Mouse (Mus musculus) left cerebral cortex, postnatal 14 days (tissue): ENCODE measurements around the gene Pla1a. TPM values are rescaled to one million over a fixed set of nuclear protein-coding genes. Genes with fewer than 3 reads are reported as not detected.
A peak's percentile ranks its signal among the peaks of the same experiment; 100 is the strongest.
"Not testable (repeated sequence)": the region's sequence is repeated elsewhere in the genome, so short reads cannot be mapped to it uniquely, and the experiment has no call there.

Experiments
- DNase-seq, 2 experiments: peaks; one replicate each; pipeline ENCODE4 v3.0.0; 2021 to 2022; ENCODE audit warnings: low spot score in 2 of 2, mixed read lengths in 1 of 2
- intact Hi-C: fragments of 180-260 bp; cut with DNase I; formaldehyde crosslinking; loops from one replicate; pipeline ENCODE4 v1.15.1; 2025
- total RNA-seq, 2 experiments: library from RNA; stranded (reverse); gene quantifications; 2 replicates each; pipeline ENCODE4 v1.2.3; 2021

Pla1a gene
- total RNA-seq, 2 experiments from 2014 or later: 0.57 to 1.3 TPM

DNA sequence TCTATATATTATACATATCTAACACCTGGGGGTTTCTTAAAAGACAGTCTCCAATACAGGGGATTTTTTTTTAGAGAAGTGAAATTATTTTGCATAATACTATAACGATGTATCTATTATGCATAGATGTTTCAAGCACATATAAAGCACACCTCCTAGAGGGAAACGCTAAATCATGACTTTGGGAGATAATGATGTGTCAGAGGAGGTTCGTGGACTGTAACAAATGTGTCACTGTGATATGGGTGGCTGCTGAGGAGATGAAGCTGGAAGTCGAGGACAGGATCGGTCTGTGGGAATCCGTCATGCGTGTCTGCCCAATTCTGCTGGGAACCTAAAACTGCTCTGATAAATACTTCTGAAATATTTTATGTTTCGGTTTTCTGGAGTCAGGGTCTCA lies 28.8 kb upstream of the Pla1a start:
- no peak for DNase-seq
- intact Hi-C loops: no loop called here

DNA sequence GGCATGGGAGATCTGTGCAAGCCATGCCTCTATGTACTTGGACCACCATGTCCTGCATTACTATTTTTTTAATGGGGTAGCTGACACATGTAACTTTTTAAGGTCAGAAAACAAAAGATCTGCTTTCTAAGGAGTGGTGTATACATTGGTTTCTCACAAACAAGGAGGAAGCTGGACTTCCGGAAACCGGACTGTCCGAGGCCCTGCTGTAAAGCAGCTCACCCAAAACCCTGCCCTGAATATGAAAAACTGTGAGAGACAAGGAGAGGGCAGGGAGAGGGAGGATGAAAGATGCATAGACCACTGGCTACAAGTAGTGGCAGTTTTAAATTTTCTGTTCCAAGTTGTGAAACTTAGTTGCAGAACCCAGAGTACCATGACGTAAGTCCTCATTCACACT lies 27.0 kb upstream of the Pla1a start:
- no peak for DNase-seq
- intact Hi-C loops: no loop called here

DNA sequence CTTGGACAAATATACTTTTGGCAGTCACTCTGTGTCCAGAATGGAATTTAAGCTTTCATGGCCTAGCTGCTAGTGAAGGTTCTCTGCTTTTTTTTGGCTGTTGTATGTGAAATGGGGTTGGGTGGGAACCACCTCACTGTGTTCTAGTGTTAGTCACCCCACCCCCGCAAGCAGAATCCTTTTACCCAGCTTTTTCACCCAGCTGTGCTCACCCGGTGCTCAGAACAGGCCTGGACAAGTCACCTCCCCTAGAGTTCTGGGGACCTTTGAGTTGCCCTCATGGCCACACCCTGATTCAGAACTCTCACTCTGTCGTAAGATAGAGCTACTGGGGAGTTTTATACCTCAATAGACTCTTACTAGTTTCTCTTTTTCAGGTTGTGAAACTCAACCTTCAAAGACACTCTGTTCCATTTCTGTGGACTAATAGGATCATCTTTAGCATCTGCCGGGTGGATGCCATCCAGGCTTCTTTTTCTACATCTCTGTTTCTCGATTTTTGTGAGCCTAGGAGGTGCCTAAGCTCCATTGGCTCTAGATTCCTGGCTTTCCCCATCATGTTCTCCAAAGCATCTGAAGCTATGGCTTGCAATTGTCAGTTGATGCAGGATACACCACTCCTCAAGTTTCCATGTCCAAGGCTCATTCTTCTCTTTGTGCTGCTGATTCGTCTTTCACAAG lies 25.8 kb upstream of the Pla1a start:
- intact Hi-C loops: no loop called here
- DNase-seq: no peak

DNA sequence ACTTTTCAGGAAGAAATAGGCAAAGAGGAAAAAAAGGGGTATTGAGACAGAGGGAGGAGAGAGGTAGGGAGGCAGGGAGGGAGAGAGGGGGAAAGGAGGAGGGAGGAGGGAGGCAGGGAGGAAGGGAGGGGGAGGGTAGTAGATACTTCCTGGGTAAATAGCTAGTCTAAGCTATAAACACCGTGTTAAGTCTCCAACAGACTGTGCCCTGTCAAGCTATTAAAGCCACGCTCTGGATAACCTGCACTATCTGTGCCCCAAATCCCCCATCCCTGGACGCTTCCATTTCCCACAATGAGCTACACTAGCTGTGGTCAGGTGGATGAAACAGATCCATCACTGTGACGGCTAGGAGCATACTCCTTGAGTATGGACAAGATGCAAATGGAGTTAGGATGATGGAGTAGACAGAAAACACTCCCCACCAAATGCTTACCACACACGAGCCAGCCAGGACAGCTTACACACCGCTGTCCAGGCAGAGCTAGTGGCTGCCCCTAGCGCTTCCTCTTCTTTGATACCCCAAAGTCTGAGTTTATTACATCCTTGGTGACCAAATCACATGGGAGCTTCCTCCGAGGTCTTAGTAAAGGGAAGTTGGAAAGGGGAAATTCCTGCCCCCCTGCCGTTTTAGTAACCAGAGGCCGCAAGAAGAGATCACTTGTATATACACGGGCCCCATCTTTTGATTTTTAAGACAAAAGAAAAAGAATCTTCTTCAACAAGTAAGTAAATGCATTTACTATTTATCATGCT lies 24.0 kb upstream of the Pla1a start:
- intact Hi-C loops: no loop called here
- DNase-seq: no peak

DNA sequence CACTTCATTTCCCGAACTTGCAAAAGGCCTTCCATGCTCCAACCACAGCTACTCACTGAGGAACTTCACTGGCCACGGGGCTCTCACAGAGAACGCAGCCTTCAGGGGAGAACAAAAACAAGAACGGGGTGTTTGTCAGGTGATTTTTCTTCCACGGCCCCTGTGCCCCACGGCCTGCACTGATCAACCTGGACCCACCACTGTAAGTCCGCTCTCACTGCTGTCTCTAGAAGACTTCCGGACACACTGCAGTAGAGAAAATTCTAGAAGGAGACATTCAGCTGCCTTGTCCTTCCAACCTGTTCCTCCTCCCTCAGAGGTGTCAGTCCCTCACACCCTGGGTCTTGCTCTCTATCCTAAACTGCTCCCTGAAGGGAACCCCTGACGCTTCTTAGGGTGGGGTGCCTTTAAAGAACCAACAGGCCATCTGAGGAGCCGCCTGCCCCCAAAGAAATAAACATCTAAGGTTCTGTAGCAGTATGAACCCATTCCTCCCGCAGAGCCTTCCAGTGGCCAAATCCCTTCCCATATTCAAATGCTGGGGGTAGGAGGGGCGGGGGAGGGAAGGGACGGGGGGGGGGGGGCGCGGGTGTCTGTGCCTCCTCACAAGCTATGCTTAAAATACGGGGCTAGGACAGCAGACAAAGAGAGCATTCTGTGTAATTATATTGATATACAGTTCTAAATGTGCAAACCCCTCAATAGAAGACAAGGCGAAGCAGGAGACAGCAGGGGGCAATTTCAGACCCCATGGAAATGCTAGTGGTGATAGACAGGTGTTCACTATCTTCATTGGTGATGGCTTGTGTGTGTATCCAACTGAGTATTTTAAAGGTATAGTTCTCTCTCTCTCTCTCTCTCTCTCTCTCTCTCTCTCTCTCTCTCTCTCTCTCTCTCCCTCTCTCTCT lies 22.8 kb upstream of the Pla1a start, which contains the start of gene Cd80:
Gene Cd80 (plus strand): TSS at position 51 of the 908 bp plus-strand sequence.
- intact Hi-C loops: no loop called here
- no peak for DNase-seq

DNA sequence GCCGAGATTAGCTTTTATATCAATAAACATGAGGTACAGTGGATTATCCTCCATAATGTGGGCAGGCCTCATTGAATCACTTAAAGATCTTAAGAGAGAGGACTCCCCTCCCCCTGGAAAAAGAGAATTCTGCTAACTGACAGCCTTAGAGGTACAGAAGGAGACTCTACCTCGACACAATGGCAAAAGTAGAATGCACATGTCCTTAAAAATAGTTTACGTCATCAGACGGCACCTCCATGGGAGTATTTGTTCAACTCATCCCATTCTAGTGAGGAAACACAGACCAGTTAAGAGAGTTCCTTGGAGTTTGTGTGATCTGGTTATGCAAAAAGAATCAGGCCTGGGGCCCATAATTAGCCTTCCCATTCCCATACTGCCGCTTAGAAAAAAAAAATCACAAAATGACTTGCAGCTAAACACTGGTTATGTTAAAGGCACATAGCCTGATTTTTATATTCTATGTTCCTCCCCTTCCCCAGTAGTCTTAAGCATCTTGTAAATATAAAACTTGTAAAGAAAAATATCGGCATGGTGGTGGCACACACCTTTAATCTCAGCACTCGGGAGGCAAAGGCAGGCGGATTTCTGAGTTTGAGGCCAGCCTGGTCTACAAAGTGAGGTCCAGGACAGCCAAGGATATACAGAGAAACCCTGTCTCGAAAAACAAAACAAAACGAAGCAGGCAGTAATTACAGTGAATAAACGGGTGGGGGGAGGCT lies 21.7 kb upstream of the Pla1a start:
- DNase-seq: no peak
- intact Hi-C loops: no loop called here

DNA sequence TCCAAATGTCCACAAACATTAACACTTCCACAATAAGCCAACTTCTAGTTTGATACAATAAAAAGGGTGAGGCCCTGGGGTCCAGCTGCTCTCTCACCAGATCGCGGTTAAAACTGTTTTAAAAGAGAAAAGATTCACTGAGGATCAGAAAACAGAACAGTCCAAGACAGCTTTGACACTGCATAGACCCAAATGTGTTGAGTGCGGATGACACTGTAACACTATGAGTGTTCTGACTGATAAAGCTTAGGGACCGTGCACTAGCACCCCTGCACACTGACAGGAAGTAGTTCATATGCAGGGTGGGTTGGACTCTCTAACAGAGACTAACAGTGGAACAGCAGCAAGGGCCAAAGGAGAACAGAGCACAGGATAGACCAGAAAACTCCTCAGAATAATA lies 21.0 kb upstream of the Pla1a start:
- DNase-seq: no peak
- intact Hi-C loops: no loop called here

DNA sequence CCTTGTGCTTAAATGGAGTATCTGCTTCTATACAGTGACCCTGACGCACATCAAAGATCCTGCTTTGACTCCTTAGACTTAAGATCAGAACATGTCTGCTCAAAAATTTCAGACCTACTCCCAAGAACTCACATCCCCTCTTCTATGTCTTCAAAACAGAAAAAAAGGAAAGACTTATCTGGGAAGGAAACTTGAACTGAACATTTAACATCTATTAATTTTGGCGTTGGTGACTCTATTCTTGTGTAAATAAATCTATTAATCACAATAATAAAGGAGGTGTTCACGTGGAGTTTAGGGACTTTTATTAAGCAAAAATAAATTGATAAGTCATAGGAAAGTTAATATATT lies 20.2 kb upstream of the Pla1a start:
- DNase-seq: no peak
- intact Hi-C loops: no loop called here

DNA sequence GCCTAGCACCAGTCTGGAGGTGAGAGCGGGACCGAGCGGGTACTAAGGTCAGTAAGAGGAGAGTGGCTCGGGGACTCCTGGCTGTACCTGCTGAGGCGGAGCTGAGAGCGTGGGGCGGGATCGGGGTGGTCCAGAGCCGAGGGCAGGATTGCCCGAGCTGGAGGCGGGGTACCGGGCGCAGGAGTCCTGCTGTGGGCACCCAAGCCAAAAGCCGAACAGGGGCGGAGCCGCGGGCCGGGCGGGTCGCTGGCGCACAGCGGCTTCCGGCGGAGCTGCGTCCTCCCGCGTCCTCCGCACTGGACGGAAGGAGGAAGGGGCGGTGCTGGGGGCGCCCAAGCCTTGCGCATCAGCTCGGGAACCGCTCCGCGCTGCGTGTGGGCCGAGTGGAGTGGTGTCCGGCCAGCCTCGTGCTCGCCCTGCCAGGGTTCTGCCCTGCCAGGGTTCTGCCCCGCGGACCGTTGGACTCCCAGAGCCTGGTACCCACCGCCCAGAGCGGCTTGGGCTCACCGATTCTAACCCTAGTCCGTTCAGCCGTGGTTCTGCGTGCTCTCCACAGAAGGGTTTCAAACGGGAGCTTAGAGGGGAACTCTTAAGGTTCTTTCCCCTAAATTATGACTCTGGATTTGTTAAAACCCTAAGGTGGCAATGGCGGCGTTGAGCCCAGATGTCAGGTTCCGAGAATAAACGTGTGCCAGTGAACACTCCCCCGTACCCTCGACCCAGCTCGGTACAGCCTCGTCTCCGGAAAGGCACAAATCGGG lies 19.7 kb upstream of the Pla1a start, which contains the start of gene Adprh:
Gene Adprh (minus strand): TSS at position 262 of the 761 bp plus-strand sequence.
- intact Hi-C loops: no loop called here
- DNase-seq: peak; percentile 76 to 90

DNA sequence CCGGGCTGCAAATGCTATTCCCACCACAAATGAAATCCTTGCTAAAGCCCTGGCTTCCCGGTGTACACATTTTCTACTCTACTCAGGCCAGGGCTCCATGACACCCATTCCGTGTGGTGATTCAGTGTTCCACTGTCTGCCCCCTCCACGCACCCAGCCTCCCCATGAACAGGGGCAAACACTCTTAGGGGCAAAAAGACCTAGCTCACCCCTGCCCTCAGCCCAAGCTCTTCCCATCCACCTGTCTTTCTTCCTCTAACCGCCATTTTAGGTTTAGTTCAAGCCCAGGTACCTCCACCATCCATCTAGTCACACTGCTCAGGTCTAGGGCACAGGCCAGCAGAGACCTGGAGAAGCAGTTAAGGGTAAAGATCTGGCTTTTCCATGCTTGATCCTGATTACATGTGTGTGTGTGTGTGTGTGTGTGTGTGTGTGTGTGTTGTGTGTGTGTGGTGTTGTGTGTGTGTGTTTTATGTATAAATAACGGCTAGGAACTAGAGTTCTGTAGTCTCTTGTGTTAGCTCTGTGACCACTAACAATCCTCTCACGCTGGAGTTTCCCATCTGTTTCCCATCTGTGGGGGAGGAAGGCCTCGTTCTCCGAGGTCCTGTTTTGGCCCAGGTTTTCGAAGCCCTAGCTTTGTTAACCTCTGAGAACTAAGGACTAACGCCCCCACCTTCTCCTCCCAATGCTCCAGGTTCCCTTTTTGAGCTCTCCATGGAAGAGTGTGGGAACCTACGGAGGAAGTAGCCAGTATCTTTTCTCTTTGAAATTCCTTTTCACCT lies 18.7 kb upstream of the Pla1a start:
- no peak for DNase-seq
- intact Hi-C loops: no loop called here

DNA sequence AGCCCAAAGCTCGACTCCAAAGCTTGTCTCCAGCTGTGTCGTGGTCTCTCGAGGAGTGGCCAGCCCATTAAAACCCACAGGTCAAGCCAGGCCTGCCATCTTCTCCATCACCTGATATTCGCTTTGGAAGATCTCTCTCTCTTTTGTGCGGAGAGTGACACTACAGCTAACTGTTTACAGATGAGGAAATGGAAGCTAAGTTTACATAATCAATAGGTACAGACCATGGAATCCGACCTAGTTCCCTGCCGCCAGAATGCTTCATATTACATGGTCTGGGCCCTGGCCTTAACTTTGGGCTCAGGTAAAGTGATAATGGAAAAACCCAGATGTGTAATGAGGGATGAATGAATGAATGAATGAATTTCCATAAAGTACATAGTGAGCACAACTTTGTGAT lies 17.8 kb upstream of the Pla1a start:
- intact Hi-C loops: no loop called here
- DNase-seq: no peak

DNA sequence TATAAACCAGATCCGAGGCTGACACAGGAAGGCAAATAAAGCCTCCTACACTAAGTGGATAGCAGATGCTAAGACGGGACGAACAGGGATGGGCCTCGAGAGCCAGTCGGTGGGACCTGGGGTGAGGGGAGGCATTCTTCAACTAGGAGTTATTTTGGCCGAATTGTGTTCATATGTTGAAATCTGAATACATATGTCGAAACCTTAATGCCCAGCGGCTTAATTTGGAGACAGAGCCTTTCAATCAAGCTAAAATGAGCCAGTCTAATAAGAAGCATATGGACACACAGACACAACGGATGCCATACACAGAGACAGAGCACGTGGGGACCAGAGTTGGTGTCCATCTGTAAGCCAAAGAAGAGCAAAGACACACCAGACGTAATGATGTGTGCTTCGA lies 15.5 kb upstream of the Pla1a start:
- DNase-seq: no peak
- intact Hi-C loops: no loop called here

DNA sequence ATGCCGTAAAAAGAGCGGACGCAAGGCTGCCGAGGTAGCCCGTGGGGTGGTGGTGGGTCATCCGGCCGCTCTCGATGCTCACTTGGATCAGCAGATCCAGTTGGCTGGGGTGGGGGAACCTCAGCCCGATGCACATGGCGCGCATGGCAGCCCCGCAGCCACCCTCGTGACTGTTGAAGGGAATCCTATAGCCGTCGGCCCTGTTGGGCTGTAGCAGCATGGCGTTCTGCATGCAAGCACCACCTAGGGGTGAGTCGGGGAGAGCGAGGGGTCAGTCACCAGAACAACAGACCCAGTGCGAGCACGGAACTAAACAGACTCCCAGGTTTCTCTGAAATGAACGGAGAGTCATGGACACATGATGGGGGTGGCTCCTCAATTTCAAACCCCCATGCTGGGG lies 14.4 kb upstream of the Pla1a start:
- no peak for DNase-seq
- intact Hi-C loops: no loop called here

DNA sequence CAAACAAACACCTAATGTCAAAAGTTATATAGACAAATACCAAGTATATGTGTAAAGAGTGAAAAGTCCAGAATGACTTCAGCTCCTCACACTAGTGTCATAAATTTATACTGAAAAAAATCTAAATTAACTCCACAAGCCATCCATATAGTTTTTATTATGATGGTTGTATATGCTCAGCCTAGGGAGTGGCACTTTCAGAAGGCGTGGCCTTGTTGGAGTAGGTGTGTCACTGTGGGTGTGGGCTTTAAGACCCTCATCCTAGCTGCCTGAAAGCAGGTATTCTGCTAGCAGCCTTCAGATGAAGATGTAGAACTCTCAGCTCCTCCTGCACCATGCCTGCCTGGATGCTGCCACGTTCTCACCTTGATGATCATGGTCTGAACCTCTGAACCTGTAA lies 13.2 kb upstream of the Pla1a start:
- DNase-seq, intact Hi-C loops: not testable (repeated sequence)

DNA sequence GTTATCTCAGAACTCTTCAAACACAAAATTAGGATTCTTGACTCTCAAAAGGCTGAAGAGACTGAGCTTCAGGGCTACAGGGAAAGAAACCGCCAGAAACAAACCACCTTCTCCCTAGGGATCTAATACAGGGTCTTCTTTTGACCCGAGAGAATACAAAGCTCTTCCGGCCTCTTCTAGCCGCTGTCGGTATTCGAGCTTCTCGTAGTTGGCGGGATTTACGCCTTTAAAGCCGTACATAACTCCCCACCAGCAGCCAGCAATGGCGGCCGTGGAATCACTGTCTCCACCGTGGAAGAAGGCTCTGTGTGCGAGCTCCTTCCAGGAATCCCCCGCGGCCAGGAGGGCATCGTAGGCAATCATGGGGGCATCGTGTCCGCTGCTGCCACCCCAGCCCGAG lies 12.6 kb upstream of the Pla1a start:
- DNase-seq: no peak
- intact Hi-C loops: no loop called here

DNA sequence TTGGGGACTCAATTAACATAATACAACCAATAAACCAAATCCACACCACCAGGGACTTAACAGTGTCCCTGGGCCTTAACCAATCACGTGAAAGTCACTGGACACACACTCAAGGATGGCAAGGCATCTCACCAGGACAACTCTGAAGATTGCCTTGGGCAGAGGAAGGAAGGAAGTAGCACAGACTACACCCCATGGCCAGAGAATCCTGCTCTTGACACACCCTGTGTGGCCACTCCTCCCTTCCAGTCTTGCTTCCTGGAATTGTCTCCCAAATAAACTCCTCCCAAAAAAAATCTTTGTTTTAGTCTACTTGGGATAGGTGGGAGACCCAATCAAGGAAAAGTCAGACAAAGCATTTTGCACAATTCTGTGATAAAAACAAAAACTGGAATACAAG lies 12.1 kb upstream of the Pla1a start:
- intact Hi-C loops: no loop called here

DNA sequence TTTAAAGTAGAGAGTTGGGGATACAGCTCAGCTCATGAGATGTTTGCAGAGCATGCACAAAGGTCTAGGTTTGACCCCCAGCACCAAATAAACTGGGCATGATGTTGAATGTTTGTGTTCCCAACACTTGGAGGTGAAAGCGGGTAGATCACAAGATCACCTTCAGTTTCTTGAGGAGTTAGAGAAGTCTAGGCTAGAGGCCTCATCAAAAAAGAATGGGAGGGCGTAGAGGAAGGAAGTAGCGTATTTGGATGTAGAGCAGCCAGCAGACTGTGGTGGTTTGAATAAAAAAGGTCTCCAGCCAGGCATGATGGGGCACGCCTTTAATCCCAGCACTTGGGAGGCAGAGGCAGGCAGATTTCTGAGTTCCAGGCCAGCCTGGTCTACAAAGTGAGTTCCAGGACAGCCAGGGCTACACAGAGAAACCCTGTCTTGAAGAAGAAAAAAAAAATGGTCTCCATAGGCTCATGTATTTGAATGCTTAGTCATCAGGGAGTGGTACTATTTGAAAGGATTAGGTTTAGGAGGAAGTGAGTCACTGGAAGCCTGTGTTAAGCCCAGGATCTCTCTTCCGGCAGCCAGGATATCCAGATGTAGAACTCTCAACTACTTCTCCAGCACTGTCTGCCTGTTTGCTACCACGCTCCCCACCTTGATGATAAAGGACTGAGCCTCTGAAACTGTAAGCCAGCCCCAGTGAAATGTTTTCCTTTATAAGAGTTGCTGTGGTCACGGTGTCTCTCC lies 10.9 kb upstream of the Pla1a start:
- intact Hi-C loops: no loop called here

More for the DNA sequence above, 12.1 kb upstream of the Pla1a start:
- no peak for DNase-seq

More for the DNA sequence above, 10.9 kb upstream of the Pla1a start:
- no peak for DNase-seq
